Mouse (Mus musculus) MEL (cell line): ENCODE measurements around the gene Nudt3.

Source experiments
- CTCF ChIP-seq, 3 experiments: IDR thresholded peaks in 2 of 3; conservative IDR thresholded peaks in 1 of 3; 2 replicates each; pipeline ENCODE4 v1.5.1; 2011 to 2012; ENCODE audit warnings: low read length in 3 of 3, low read depth in 2 of 3, mild to moderate bottlenecking in 2 of 3, improper control_type of control experiment in 1 of 3, inconsistent platforms in 1 of 3, mixed read lengths in 1 of 3, moderate library complexity in 1 of 3; ENCODE audit not compliant: control insufficient read depth in 1 of 3, insufficient read depth in 1 of 3, poor library complexity in 1 of 3, severe bottlenecking in 1 of 3
- EP300 ChIP-seq, 2 experiments: IDR thresholded peaks; 2 replicates each; pipeline ENCODE4 v1.6.1; 2011; ENCODE audit warnings: improper control_type of control experiment in 2 of 2, low read length in 2 of 2, low read depth in 1 of 2, mild to moderate bottlenecking in 1 of 2
- GATA1 ChIP-seq: IDR thresholded peaks from 2 replicates; pipeline ENCODE4 v1.6.1; 2011; ENCODE audit warnings: low read depth, low read length, improper control_type of control experiment
- MYC ChIP-seq: IDR thresholded peaks from 2 replicates; pipeline ENCODE4 v1.6.1; 2011; ENCODE audit warnings: low read depth, mild to moderate bottlenecking, low read length, improper control_type of control experiment, moderate library complexity
- SIN3A ChIP-seq: IDR thresholded peaks from 2 replicates; pipeline ENCODE4 v1.6.1; 2012; ENCODE audit warnings: low read length, improper control_type of control experiment, inconsistent platforms
- UBTF ChIP-seq: IDR thresholded peaks from 2 replicates; pipeline ENCODE4 v1.6.1; 2012; ENCODE audit warnings: low read depth, mild to moderate bottlenecking, inconsistent platforms, low read length, improper control_type of control experiment, moderate library complexity, borderline replicate concordance; ENCODE audit not compliant: insufficient read depth
- USF2 ChIP-seq, 2 experiments: IDR thresholded peaks; 2 replicates each; pipeline ENCODE4 v1.6.1; 2011 to 2012; ENCODE audit warnings: improper control_type of control experiment in 2 of 2, low read length in 2 of 2, borderline replicate concordance in 1 of 2, inconsistent platforms in 1 of 2, low read depth in 1 of 2, mild to moderate bottlenecking in 1 of 2; ENCODE audit not compliant: insufficient read depth in 1 of 2

- TF ChIP-seq SIN3A, result no peak
- no peak for TF ChIP-seq UBTF
- no peak for TF ChIP-seq CTCF (IDR thresholded peaks at IDR 0.05 in 2 of 3, conservative IDR thresholded peaks at IDR 0.05 in 1 of 3; ENCODE audit: control insufficient read depth in 1 of 3, insufficient read depth in 1 of 3, low read depth in 2 of 3, low read length in 3 of 3, poor library complexity in 1 of 3, severe bottlenecking in 1 of 3)
- TF ChIP-seq GATA1, result no peak
- TF ChIP-seq EP300 (IDR thresholded peaks at IDR 0.05; ENCODE audit: low read depth in 1 of 2, low read length in 2 of 2), result no peak
- TF ChIP-seq MYC, result no peak
- TF ChIP-seq USF2 (IDR thresholded peaks at IDR 0.05; ENCODE audit: borderline replicate concordance in 1 of 2, insufficient read depth in 1 of 2, low read depth in 1 of 2, low read length in 2 of 2), result no peak
Observed at GRCm38 (mm10) chr17:27586661-27587060, 36.6 kb downstream of the Nudt3 start.
